Mouse (Mus musculus) heart, adult 2 months (tissue): Measurements from ENCODE around the gene Rbm38. TPM values are rescaled to one million over a fixed set of nuclear protein-coding genes. Genes with fewer than 3 reads are reported as not detected.

Source experiments
- DNase-seq, 2 experiments: peaks; one replicate each; pipeline ENCODE4 v3.0.0; 2021
- H3K27ac ChIP-seq: fragments of 200-600 bp; 2 replicates; pipeline ENCODE4 v1.8.1; 2022
- H3K27me3 ChIP-seq: fragments of 200-500 bp; 2 replicates; pipeline ENCODE4 v1.6.1; 2012; ENCODE audit warnings: mild to moderate bottlenecking, low read length, inconsistent platforms, mixed read lengths; ENCODE audit not compliant: control insufficient read depth, insufficient read depth
- H3K36me3 ChIP-seq: fragments of 200-500 bp; 2 replicates; pipeline ENCODE4 v1.6.1; 2012; ENCODE audit warnings: low read length, inconsistent platforms; ENCODE audit not compliant: control insufficient read depth, insufficient read depth
- H3K4me1 ChIP-seq: fragments of 200-500 bp; 2 replicates; pipeline ENCODE4 v1.6.1; 2011; ENCODE audit warnings: low read length; ENCODE audit not compliant: control insufficient read depth, insufficient read depth
- H3K4me3 ChIP-seq: fragments of 200-600 bp; 2 replicates; pipeline ENCODE4 v1.8.1; 2022
- H3K79me2 ChIP-seq: fragments of 200-500 bp; replicated peaks from 2 replicates; pipeline ENCODE4 v1.6.1; 2012; ENCODE audit warnings: mild to moderate bottlenecking, inconsistent platforms, low read length, moderate library complexity, mixed read lengths; ENCODE audit not compliant: control insufficient read depth, insufficient read depth
- H3K9ac ChIP-seq: fragments of 200-500 bp; 2 replicates; pipeline ENCODE4 v1.6.1; 2012; ENCODE audit warnings: low read depth, mild to moderate bottlenecking, control low read depth, inconsistent platforms, low read length, mixed read lengths
- CTCF ChIP-seq: fragments of 200-600 bp; IDR thresholded peaks from 2 replicates; pipeline ENCODE4 v1.8.1; 2022; ENCODE audit warnings: antibody characterized with exemption, mild to moderate bottlenecking, moderate library complexity
- EP300 ChIP-seq: fragments of 200-500 bp; IDR thresholded peaks from 2 replicates; pipeline ENCODE4 v1.6.1; 2011; ENCODE audit warnings: low read depth, low read length, control low read depth; ENCODE audit not compliant: insufficient read depth
- POLR2A ChIP-seq: fragments of 200-500 bp; IDR thresholded peaks from 2 replicates; pipeline ENCODE4 v1.6.1; 2011; ENCODE audit warnings: mild to moderate bottlenecking, low read depth, low read length, control low read depth; ENCODE audit not compliant: insufficient read depth
- WGBS: fragments of 180-500 bp; shearing (Covaris S2); methylation state at CpG from one replicate; pipeline ENCODE4 v1.1.7; 2018; 5-methylcytosine and 5-hydroxymethylcytosine counted together
- intact Hi-C: fragments of 180-260 bp; cut with DNase I; formaldehyde crosslinking; loops from one replicate; pipeline ENCODE4 v1.15.1; 2025
- polyA plus RNA-seq: library from polyadenylated mRNA; depleted of rRNA; stranded (reverse); fragments of >200 nt; gene quantifications from 2 replicates; pipeline ENCODE4 v1.2.3, GENCODE M21; 2012
- total RNA-seq, 2 experiments: library from RNA; stranded (reverse); gene quantifications; 2 replicates each; pipeline ENCODE4 v1.2.3; 2021

Rbm38 gene
- total and polyA plus RNA-seq, 3 experiments: 173 to 529 (median 203) TPM

- no peak for DNase-seq
- intact Hi-C loops: no loop called here
- Histone ChIP-seq H3K36me3 (no peaks in the 10 kb centered on the region), H3K4me1 (peaks cover 5% of the 10 kb centered on the region; the same call in 1 of the 2 replicates), H3K79me2 (no peaks in the 10 kb centered on the region), H3K27me3 (no peaks in the 10 kb centered on the region), H3K27ac (no peak overlapping the region), H3K4me3 (no peak overlapping the region), H3K9ac (no peak overlapping the region)
- 26% methylated on average over 4 of the region's 4 CpGs for WGBS
- TF ChIP-seq EP300: no peak
- no peak for TF ChIP-seq CTCF
- TF ChIP-seq POLR2A: no peak
Measured at GRCm38 (mm10) chr2:173034998-173035397, 14.7 kb downstream of the Rbm38 start.

DNA sequence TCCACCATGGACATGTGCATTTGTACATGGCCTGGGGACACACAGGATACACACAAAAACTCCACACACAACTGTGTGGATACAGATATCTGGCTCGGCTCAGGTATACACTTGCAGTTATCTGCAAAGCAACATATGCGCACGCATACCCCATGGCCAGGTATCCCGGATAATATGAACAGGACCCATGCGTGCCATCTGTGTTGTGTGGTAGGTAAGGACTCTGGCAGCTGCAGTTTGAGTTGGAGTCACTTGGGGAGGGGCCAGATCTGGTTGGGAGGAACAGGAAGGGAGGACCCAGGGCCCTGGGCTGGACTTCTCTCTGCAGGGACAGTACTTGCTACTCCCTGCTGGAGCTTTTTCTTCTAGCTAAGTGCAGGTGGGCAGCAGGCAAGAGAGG lies 15.4 kb downstream of the Rbm38 start:
- peaks cover 3% of the 10 kb centered on the region; the same call in 1 of the 2 replicates for H3K4me1 ChIP-seq
- intact Hi-C loops: no loop called here
- no peaks in the 10 kb centered on the region for H3K79me2 ChIP-seq
- H3K27me3 ChIP-seq: no peaks in the 10 kb centered on the region
- H3K9ac ChIP-seq: no peak overlapping the region
- no peak for TF ChIP-seq CTCF
- TF ChIP-seq POLR2A: no peak
- no peak for TF ChIP-seq EP300
- WGBS: 82% methylated on average over 5 of the region's 5 CpGs
- H3K4me3 ChIP-seq: no peak overlapping the region
- no peaks in the 10 kb centered on the region for H3K36me3 ChIP-seq
- DNase-seq: no peak
- H3K27ac ChIP-seq: no peak overlapping the region

DNA sequence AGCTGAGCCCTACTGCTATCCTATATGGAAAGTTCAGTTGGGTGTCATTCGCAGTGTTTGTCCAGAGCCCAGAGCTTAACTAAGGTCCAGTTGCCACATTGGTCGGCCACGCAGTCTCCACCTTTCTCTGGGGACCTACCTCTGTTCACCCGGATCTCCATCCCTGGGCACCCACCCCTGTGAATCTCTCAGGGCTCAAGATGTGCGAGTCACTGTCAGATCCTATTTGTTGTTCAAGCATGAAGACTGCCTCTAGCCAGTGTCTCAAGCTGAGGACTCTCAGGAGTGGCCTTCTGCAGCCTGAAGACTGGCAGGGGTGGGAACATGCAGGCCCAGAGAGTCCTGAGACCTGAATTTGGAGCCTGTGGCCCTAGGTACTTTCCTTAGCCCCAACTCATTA lies 15.8 kb downstream of the Rbm38 start:
- 89% methylated on average over 5 of the region's 5 CpGs for WGBS
- H3K9ac ChIP-seq: no peak overlapping the region
- no peak for DNase-seq
- H3K79me2 ChIP-seq: no peaks in the 10 kb centered on the region
- H3K4me1 ChIP-seq: peaks cover 3% of the 10 kb centered on the region; the same call in 1 of the 2 replicates
- no peak for TF ChIP-seq POLR2A
- no peak for TF ChIP-seq CTCF
- TF ChIP-seq EP300: no peak
- intact Hi-C loops: no loop called here
- H3K36me3 ChIP-seq: no peaks in the 10 kb centered on the region
- no peak overlapping the region for H3K27ac ChIP-seq
- H3K4me3 ChIP-seq: no peak overlapping the region
- no peaks in the 10 kb centered on the region for H3K27me3 ChIP-seq

DNA sequence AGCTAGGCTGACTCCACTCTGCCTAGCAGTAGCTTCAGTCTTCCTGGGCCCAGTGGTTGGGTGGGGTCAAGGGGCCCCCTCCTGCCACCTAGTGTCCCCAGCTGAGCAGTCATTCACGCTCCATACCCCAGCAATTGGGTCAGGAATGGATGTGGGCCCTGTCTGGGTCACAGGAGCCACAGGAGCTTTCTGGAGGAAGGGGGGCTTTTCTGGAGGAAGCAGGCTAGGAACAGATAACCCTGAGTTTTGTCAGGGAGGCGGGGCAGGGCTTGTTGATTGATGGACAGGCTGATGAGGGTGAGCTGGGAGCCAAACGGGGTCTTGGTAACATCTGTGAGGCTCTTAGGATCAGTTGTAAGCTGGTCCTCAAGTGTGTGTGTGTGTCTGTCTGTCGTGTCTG lies 16.3 kb downstream of the Rbm38 start:
- H3K4me1 ChIP-seq: peaks cover 3% of the 10 kb centered on the region; the same call in 1 of the 2 replicates
- H3K79me2 ChIP-seq: no peaks in the 10 kb centered on the region
- no peak overlapping the region for H3K9ac ChIP-seq
- TF ChIP-seq POLR2A (no peak), CTCF (no peak), EP300 (no peak)
- H3K27ac ChIP-seq: no peak overlapping the region
- no peaks in the 10 kb centered on the region for H3K27me3 ChIP-seq
- DNase-seq: no peak
- WGBS: 64% methylated on average over 4 of the region's 4 CpGs
- intact Hi-C loops: no loop called here
- no peak overlapping the region for H3K4me3 ChIP-seq
- H3K36me3 ChIP-seq: no peaks in the 10 kb centered on the region

DNA sequence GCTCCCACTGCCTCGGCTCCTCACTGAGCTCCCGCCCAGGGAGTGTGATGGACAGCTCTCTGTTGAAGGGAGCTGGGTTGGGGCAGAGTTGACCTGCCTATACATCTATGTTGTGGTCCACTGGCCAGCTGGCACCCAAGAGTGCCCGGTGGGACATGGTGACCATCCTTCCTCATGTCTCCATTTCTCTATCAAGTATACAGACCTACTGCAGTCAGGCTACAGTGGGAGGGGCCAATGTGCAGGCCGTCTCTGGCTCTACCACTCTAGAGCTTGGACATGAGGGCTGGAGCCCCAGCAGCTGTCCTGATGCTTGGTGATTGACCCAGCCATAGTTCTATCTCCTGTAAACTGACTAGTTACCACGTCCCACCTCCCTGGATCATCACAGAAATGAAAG lies 17.0 kb downstream of the Rbm38 start:
- no peak for DNase-seq
- Histone ChIP-seq H3K36me3 (no peaks in the 10 kb centered on the region), H3K27me3 (no peaks in the 10 kb centered on the region), H3K4me1 (peaks cover 3% of the 10 kb centered on the region; the same call in 1 of the 2 replicates), H3K79me2 (no peaks in the 10 kb centered on the region), H3K9ac (no peak overlapping the region), H3K4me3 (no peak overlapping the region), H3K27ac (no peak overlapping the region)
- intact Hi-C loops: no loop called here
- TF ChIP-seq EP300 (no peak), POLR2A (no peak), CTCF (no peak)
- 72% methylated on average over 5 of the region's 5 CpGs for WGBS

DNA sequence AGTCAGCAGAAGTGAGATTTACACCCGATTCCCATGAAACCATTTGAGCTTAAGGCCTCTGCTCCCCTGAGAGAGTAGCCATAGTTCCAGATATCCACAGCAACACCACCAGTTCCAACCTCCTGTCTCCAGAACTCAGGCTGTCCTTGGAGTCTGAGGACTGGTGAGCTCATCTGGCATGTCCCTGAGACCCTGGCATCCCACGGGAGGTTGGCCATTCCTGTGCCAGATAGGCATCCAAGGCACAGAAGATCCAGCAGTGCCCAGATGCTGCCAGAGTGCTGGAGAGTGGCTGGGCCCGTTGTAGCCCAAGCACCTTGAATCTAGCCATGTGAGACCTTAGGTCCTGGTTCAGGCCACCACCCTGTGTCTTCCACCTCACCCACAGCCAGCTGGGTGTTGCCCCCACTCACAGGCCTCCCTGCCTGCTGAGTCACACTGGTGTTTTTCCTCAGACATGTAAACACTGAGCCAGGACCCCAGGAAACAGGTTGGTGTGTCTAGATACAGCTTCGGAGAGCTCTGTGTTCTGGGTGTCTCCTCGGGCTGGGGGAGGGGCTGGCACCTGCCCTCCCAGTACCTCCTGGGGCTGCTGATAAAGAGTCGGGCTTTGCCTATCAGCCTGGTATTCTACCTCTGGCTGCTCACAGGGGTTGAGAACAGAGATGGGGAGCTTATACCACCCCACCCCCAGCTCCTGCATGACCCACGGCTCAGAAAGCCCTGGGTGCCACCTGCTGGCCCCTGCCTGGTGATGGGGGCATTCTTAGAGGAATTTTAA lies 17.7 kb downstream of the Rbm38 start:
- Histone ChIP-seq H3K4me3 (no peak overlapping the region), H3K36me3 (no peaks in the 10 kb centered on the region), H3K79me2 (no peaks in the 10 kb centered on the region), H3K27me3 (no peaks in the 10 kb centered on the region), H3K4me1 (peaks cover 3% of the 10 kb centered on the region; the same call in 1 of the 2 replicates), H3K9ac (no peak overlapping the region), H3K27ac (no peak overlapping the region)
- intact Hi-C loops: no loop called here
- DNase-seq: no peak
- 45% methylated on average over 7 of the region's 7 CpGs for WGBS
- no peak for TF ChIP-seq EP300
- TF ChIP-seq CTCF: no peak
- no peak for TF ChIP-seq POLR2A
